Mouse (Mus musculus) G1E (cell line): ENCODE measurements around the gene Phactr4. TPM values are rescaled to one million over a fixed set of nuclear protein-coding genes. Genes with fewer than 3 reads are reported as not detected.
A peak's percentile ranks its signal among the peaks of the same experiment; 100 is the strongest.

Experiments used
- ATAC-seq: 2 replicates; pipeline ENCODE4 v1.8.0; 2016; ENCODE audit warnings: mild to moderate bottlenecking; ENCODE audit not compliant: insufficient number of reproducible peaks, poor library complexity, low FRiP score, severe bottlenecking; ENCODE audit errors: extremely low read depth
- DNase-seq: peaks from one replicate; pipeline ENCODE4 v3.0.0; 2012; ENCODE audit warnings: low spot score
- H3K27me3 ChIP-seq: 2 replicates; pipeline ENCODE4 v1.6.1; 2012; ENCODE audit warnings: mild to moderate bottlenecking, low read length, inconsistent platforms; ENCODE audit not compliant: insufficient read depth
- H3K36me3 ChIP-seq: replicated peaks from 2 replicates; pipeline ENCODE3; 2012; ENCODE audit warnings: mild to moderate bottlenecking, inconsistent platforms
- H3K4me1 ChIP-seq: 2 replicates; pipeline ENCODE4 v1.6.1; 2012; ENCODE audit warnings: low read depth, low read length, inconsistent platforms, mixed read lengths; ENCODE audit not compliant: insufficient read depth
- H3K4me3 ChIP-seq: 2 replicates; pipeline ENCODE4 v1.5.1; 2012; ENCODE audit warnings: low read depth, mild to moderate bottlenecking, inconsistent platforms, low read length, moderate library complexity, mixed read lengths
- H3K9me3 ChIP-seq: replicated peaks from 2 replicates; pipeline ENCODE4 v1.6.1; 2012; ENCODE audit warnings: inconsistent platforms
- CTCF ChIP-seq: IDR thresholded peaks from 2 replicates; pipeline ENCODE4 v1.5.1; 2012; ENCODE audit warnings: low read depth, low read length, inconsistent platforms, mixed read lengths
- GATA1 ChIP-seq: IDR thresholded peaks from 2 replicates; pipeline ENCODE4 v1.6.1; 2012; ENCODE audit warnings: borderline replicate concordance, low read length, inconsistent platforms, mixed read lengths
- GATA2 ChIP-seq: IDR thresholded peaks from 2 replicates; pipeline ENCODE4 v1.6.1; 2012; ENCODE audit warnings: low read depth, low read length, inconsistent platforms, borderline replicate concordance
- POLR2AphosphoS5 ChIP-seq: IDR thresholded peaks from 2 replicates; pipeline ENCODE4 v1.6.1; 2012; ENCODE audit warnings: low read depth, low read length, inconsistent platforms; ENCODE audit not compliant: insufficient replicate concordance
- TAL1 ChIP-seq: conservative IDR thresholded peaks from 2 replicates; pipeline ENCODE4 v1.6.1; 2012; ENCODE audit warnings: low read depth, low read length, inconsistent platforms, mixed read lengths
- polyA plus RNA-seq: library from polyadenylated mRNA; stranded (reverse); fragments of >175 nt; gene quantifications from 2 replicates; pipeline ENCODE4 v1.2.3, GENCODE M21; 2012
- total RNA-seq, 2 experiments: library from RNA; stranded (forward) in 1 of 2; stranded (reverse) in 1 of 2; fragments of 200-1000 nt in 1 of 2; fragments of >200 nt in 1 of 2; fragmentation: Nextera tagmentation in 1 of 2; gene quantifications; 2 replicates each; pipeline ENCODE4 v1.2.3; 2014 to 2017

Gene Phactr4
- total and polyA plus RNA-seq, 3 experiments, result 7.7 to 72.5 (median 15.2) TPM

DNA sequence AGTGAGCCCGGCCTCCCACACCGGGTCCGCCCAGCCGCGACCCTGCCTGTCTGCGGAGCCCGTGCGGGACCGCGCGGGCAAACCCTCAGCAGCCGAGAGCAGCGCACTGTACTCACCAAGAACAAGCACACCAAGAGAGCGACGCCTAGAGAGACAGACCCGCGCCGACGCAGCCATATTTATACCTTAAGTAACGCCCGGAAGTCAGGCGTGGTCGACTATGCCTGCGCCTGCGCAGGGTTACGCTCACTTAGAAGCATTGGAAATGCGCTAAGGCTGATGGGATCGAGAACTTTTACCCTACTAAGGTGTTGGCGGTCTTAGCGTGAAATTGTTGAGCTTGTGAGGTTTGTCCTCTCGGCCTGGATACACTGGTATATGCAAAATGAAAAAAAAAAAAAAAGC lies 68.8 kb downstream of the Phactr4 start, which contains the start of gene Rcc1:
Gene Rcc1, minus strand, starts transcription at position 125 of the 405 bp plus-strand sequence.
- peak; percentile 91 for DNase-seq
- TF ChIP-seq POLR2AphosphoS5 (peak; percentile 94), GATA2 (no peak), CTCF (no peak), GATA1 (no peak), TAL1 (no peak)
- peaks cover 57% of the 10 kb centered on the region for H3K4me1 ChIP-seq
- H3K36me3 ChIP-seq, result peaks cover 54% of the 10 kb centered on the region
- H3K9me3 ChIP-seq, result no peaks in the 10 kb centered on the region
- H3K27me3 ChIP-seq, result no peaks in the 10 kb centered on the region
- H3K4me3 ChIP-seq, result peak within 1 kb of the TSS; percentile 93
- peak; percentile 67 for ATAC-seq

DNA sequence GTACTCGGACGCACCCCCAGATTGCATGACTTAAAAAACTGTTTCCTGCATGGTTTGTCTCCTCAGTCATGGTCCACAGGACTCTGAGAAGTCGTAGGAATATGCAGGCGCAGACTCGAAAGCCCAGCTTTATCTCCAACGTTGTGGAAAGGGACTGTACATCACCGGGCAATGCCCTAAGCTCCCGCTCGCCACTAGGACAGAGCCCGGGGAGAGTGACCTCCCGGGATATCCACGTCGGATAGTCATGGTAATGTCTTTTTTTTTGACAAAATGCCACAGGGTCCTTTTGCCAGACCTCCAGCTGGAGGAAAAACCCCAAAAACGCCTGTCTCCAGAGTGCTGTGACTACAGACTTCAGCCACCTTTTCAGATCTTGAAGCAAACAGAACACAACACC lies 69.5 kb downstream of the Phactr4 start:
- Histone ChIP-seq H3K9me3 (no peaks in the 10 kb centered on the region), H3K36me3 (peaks cover 48% of the 10 kb centered on the region), H3K4me3 (peak overlapping the region; percentile 93), H3K4me1 (peaks cover 56% of the 10 kb centered on the region), H3K27me3 (no peaks in the 10 kb centered on the region)
- ATAC-seq, result no peak
- DNase-seq, result no peak
- TF ChIP-seq GATA2 (no peak), TAL1 (no peak), POLR2AphosphoS5 (no peak), GATA1 (no peak), CTCF (no peak)

DNA sequence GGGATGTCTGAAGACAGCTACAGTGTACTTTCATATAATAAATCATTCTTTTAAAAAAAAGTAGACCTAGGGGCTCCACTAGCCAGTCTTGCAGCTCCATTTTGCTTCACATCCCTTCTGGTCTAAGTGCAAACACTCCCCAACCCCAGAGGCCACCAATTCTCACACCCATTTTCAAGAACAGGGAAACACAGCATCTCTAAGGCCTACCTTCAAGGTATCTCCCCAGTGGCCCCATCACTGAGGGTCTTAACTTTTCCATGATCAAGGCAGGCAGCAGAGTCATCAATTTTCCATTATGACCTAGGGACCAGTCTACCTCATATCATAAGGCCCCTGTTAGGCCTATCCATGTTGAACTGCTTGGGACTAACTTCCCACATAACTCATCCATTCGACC lies 70.9 kb downstream of the Phactr4 start:
- Histone ChIP-seq H3K4me3 (peak overlapping the region; percentile 93), H3K27me3 (no peaks in the 10 kb centered on the region), H3K4me1 (peaks cover 52% of the 10 kb centered on the region), H3K36me3 (peaks cover 41% of the 10 kb centered on the region), H3K9me3 (no peaks in the 10 kb centered on the region)
- TF ChIP-seq TAL1 (no peak), CTCF (no peak), GATA1 (no peak), POLR2AphosphoS5 (no peak), GATA2 (no peak)
- ATAC-seq, result no peak
- DNase-seq, result no peak

- H3K9me3 ChIP-seq, result no peaks in the 10 kb centered on the region
- TF ChIP-seq POLR2AphosphoS5 (no peak), GATA1 (no peak), CTCF (no peak), GATA2 (no peak), TAL1 (no peak)
- ATAC-seq (no peak), DNase-seq (no peak)
- peaks cover 52% of the 10 kb centered on the region for H3K4me1 ChIP-seq
- H3K4me3 ChIP-seq, result no peak overlapping the region
- peaks cover 36% of the 10 kb centered on the region for H3K36me3 ChIP-seq
- no peaks in the 10 kb centered on the region for H3K27me3 ChIP-seq
Measured at GRCm38 (mm10) chr4:132350854-132351253, 71.4 kb downstream of the Phactr4 start.

DNA sequence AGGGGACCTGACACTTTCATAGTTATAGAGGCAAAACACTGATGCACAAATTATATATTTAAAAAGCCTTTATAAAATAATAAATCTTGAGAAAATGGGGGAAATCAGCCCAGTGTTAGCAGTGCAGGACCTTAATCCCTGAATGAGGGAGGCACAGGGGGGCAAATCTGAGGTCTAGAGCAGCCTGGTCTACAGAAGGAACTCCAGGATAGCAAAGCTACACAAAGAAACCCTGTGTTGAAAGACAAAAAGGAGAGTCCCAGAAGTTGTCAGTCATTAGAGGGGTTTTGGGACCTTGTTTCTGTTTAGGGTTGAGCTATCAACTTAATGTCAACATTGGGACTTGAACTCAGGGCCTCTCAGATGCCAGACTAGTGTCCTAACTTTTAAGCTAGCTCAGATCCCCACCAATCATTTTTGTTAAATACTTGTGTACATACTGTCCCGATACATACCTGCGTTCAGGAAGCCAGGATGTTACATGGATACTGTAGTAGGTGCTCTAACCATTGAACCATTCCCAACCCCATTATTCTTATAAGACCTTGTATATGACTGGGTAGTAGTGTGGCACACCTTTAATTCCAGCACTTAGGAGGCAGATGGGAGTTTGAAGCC lies 72.1 kb downstream of the Phactr4 start:
- no peak for ATAC-seq
- Histone ChIP-seq H3K36me3 (peaks cover 33% of the 10 kb centered on the region), H3K27me3 (no peaks in the 10 kb centered on the region), H3K9me3 (no peaks in the 10 kb centered on the region), H3K4me1 (peaks cover 51% of the 10 kb centered on the region), H3K4me3 (no peak overlapping the region)
- no peak for DNase-seq
- peak; percentile 84; the same call in 1 of the 2 replicates for TF ChIP-seq POLR2AphosphoS5
- TF ChIP-seq GATA1, result no peak

DNA sequence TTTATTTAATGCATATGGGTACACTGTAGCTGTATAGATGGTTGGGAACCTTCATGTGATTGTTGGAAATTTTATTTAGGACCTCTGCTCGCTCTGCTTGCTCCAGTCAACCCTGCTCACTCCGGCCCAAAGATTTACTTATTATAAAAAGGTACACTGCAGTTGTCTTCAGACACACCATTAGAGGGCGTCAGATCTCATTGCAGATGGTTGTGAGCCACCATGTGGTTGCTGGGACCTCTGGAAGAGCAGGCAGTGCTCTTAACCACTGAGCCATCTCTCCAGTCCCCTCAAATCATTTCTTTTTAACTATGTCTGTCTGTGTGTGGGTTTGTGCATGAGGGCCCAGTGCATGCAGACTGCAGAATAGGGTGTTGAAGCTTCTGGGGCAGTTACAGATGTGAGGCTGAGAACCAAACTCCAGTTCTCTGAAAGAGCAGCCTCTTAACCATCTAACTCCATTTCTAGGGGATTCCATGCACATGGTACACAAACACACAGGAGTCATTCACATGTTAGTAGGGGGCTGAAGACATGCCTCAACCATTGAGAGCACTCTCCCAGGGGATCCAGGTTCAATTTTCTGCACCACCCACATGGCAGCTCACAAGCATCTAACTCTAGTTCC lies 72.7 kb downstream of the Phactr4 start:
- TF ChIP-seq TAL1 (no peak), GATA2 (no peak), GATA1 (no peak), POLR2AphosphoS5 (0 out of 2 replicates have a peak, but pooled peaks have one; percentile 26), CTCF (no peak)
- Histone ChIP-seq H3K27me3 (no peaks in the 10 kb centered on the region), H3K4me3 (no peak overlapping the region), H3K36me3 (peaks cover 32% of the 10 kb centered on the region), H3K9me3 (no peaks in the 10 kb centered on the region), H3K4me1 (peaks cover 54% of the 10 kb centered on the region)
- ATAC-seq, result no peak
- DNase-seq, result no peak

- DNase-seq, result no peak
- Histone ChIP-seq H3K36me3 (peaks cover 43% of the 10 kb centered on the region), H3K4me3 (no peak overlapping the region)
Measured at GRCm38 (mm10) chr4:132346661-132347060, 75.6 kb downstream of the Phactr4 start.

More at GRCm38 (mm10) chr4:132346661-132347060, 75.6 kb downstream of the Phactr4 start:
- no peak for TF ChIP-seq CTCF
- TF ChIP-seq GATA2, result no peak
- TF ChIP-seq POLR2AphosphoS5, result no peak
- no peak for TF ChIP-seq GATA1
- TF ChIP-seq TAL1, result no peak
- H3K9me3 ChIP-seq, result no peaks in the 10 kb centered on the region
- peaks cover 71% of the 10 kb centered on the region for H3K4me1 ChIP-seq
- no peak for ATAC-seq
- no peaks in the 10 kb centered on the region for H3K27me3 ChIP-seq
